Mouse (Mus musculus) cerebellum, adult 2 months (tissue): ENCODE results near the gene Nlgn1.

Experiments
- CTCF ChIP-seq: fragments of 200-500 bp; IDR thresholded peaks from 2 replicates; pipeline ENCODE4 v1.5.1; 2011; ENCODE audit warnings: low read depth, mild to moderate bottlenecking, control low read depth, low read length, moderate library complexity, borderline replicate concordance; ENCODE audit not compliant: insufficient read depth
- POLR2A ChIP-seq: fragments of 200-500 bp; IDR thresholded peaks from 2 replicates; pipeline ENCODE4 v1.6.1; 2011; ENCODE audit warnings: low read length, control low read depth, borderline replicate concordance; ENCODE audit not compliant: insufficient read depth

- TF ChIP-seq POLR2A (no peak), CTCF (no peak)
Observed at GRCm38 (mm10) chr3:25447181-25447580, 885.1 kb downstream of the Nlgn1 start.
